Mouse (Mus musculus) limb, embryonic 13.5 days (tissue): ENCODE results near the gene Gm12216. TPM values are rescaled to one million over a fixed set of nuclear protein-coding genes. Genes with fewer than 3 reads are reported as not detected.
A peak's percentile ranks its signal among the peaks of the same experiment; 100 is the strongest.
"Not testable (repeated sequence)": the region's sequence is repeated elsewhere in the genome, so short reads cannot be mapped to it uniquely, and the experiment has no call there.

Source experiments
- ATAC-seq: fragments of 200-750 bp; cut with Nextera tagmentation; 2 replicates; pipeline ENCODE4 v1.8.0; 2017; ENCODE audit warnings: low read depth, moderate number of reproducible peaks, moderate TSS enrichment; ENCODE audit not compliant: low FRiP score
- H3K27ac ChIP-seq: fragments of 300-500 bp; sonication (generic); 2 replicates; pipeline ENCODE4 v1.5.1; 2015; ENCODE audit warnings: inconsistent platforms, mild to moderate bottlenecking, moderate library complexity
- H3K27me3 ChIP-seq: fragments of 300-500 bp; sonication (generic); 2 replicates; pipeline ENCODE4 v1.6.1; 2015; ENCODE audit warnings: mild to moderate bottlenecking, inconsistent platforms
- H3K36me3 ChIP-seq: fragments of 300-500 bp; sonication (generic); 2 replicates; pipeline ENCODE4 v1.6.1; 2015; ENCODE audit warnings: inconsistent platforms, mild to moderate bottlenecking, moderate library complexity
- H3K4me1 ChIP-seq: fragments of 300-500 bp; sonication (generic); 2 replicates; pipeline ENCODE4 v1.6.1; 2015; ENCODE audit warnings: inconsistent platforms
- H3K4me2 ChIP-seq: fragments of 300-500 bp; sonication (generic); replicated peaks from 2 replicates; pipeline ENCODE4 v1.6.1; 2015; ENCODE audit warnings: inconsistent platforms, mild to moderate bottlenecking, moderate library complexity
- H3K4me3 ChIP-seq: fragments of 300-500 bp; sonication (generic); 2 replicates; pipeline ENCODE4 v1.5.1; 2015; ENCODE audit warnings: moderate library complexity, mild to moderate bottlenecking, inconsistent platforms
- H3K9ac ChIP-seq: fragments of 300-500 bp; sonication (generic); 2 replicates; pipeline ENCODE4 v1.6.1; 2015; ENCODE audit warnings: mild to moderate bottlenecking, inconsistent platforms
- H3K9me3 ChIP-seq: fragments of 300-500 bp; sonication (generic); 2 replicates; pipeline ENCODE4 v1.6.1; 2016; ENCODE audit warnings: inconsistent platforms
- WGBS: fragments of 180-500 bp; shearing (Covaris S2); methylation state at CpG from one replicate; pipeline ENCODE4 v1.1.7; 2015; 5-methylcytosine and 5-hydroxymethylcytosine counted together
- polyA plus RNA-seq: library from polyadenylated mRNA; unstranded; fragments of >200 nt; fragmentation: Nextera tagmentation; extraction: Ambion mirVana; gene quantifications from 2 replicates; pipeline ENCODE4 v1.2.1, GENCODE M21; 2015

The Gm12216 gene
- 0.56 TPM in 1 of 2 replicates, not detected in the other for polyA plus RNA-seq

DNA sequence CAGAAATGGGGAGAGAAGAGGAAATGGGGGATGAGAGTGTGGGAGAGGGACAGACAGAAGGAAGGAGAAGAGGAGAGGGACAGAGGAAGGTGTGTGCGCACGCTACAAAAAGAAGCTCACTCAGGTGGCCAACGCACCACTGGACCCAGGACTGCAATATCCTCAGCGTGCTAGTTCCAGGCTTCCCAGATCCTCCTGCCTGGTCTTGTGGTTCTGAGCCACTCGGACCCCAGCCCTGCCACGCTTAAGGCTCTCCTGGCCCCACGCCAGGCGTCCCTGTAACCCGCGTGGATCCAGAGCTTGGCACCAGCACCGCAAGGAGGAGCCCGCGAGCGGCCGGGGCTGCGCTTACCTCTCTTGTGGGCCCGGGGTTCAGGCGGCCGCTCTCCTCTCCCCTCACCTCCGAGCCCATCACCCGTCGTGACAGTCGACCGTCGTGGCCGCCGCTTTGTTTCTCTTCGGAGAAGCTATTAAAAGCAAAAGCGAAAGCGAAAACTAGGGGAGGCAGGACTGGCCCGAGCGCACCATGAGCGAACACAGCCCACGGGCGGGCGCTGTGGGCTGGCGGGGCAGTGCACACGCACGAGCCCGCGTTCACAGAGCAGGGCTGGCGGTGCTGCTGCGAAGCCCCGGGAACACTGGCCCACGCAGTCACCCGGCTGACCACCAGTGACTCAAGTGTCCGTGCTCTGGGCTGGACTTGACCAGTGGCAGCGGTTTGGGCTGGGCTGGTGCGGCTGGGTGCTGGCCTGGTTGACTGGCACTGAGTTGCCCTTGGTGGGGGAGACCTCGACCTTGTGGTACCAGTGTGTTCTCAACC lies at the start of gene Gm12216:
Gene Gm12216, minus strand, starts transcription at position 496 of the 820 bp plus-strand sequence.
- H3K4me2 ChIP-seq, result peak within 1 kb of the TSS; percentile 71
- not testable (repeated sequence) for H3K4me1 ChIP-seq, H3K36me3 ChIP-seq, H3K27ac ChIP-seq, H3K27me3 ChIP-seq, H3K9me3 ChIP-seq
- peak within 1 kb of the TSS; percentile 58 for H3K4me3 ChIP-seq
- WGBS, result 11% methylated on average over 46 of the region's 50 CpGs
- ATAC-seq, result peak; percentile 48; the same call in 1 of the 2 replicates
- H3K9ac ChIP-seq, result peak within 1 kb of the TSS; percentile 69

DNA sequence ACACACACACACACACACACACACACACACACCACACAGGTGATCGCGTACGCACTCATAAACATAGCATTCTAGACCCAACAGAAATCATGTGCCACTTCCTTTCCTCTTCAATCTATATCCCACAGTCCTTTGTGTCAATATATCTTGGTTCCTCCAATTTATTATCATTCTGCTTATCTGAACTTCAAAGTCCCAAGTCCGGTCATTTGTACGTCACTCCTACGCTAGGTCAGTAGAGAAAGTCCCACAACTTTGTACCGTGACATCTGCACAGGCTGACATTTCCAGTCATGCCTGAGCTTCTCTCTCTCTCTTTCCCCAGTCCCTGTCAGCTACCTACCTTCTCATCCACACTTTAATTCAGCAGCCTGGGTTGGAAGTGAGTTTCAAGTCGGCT lies 49.6 kb upstream of the Gm12216 start:
- H3K9ac ChIP-seq, result no peak overlapping the region
- 90% methylated on average over 8 of the region's 8 CpGs for WGBS
- no peak for ATAC-seq
- no peaks in the 10 kb centered on the region for H3K36me3 ChIP-seq
- H3K27ac ChIP-seq, result no peak overlapping the region
- no peaks in the 10 kb centered on the region for H3K9me3 ChIP-seq
- H3K4me3 ChIP-seq, result no peak overlapping the region
- H3K4me1 ChIP-seq, result no peaks in the 10 kb centered on the region
- H3K27me3 ChIP-seq, result no peaks in the 10 kb centered on the region
- H3K4me2 ChIP-seq, result no peak overlapping the region

DNA sequence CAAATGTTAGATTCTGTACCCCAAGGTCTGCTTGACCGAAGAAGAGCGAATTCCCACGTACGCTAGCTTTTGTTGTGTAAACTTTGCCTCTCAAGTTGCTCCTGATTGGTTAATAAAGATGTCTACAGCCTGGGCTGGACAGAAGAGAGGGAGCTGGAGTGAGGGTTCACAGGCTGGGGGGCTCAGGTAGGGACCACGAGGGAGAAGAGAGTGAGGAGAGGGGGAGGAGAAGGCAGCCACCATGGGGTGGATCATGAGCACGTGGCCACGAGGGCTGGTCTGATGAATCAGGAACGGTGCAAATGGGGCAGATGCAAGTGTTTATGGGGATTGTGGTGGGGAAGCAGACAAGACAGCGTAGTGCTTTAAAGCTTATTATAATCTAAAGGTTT lies 45.5 kb upstream of the Gm12216 start:
- no peaks in the 10 kb centered on the region for H3K9me3 ChIP-seq
- no peaks in the 10 kb centered on the region for H3K36me3 ChIP-seq
- H3K4me1 ChIP-seq, result no peaks in the 10 kb centered on the region
- no peak overlapping the region for H3K27ac ChIP-seq
- no peak overlapping the region for H3K9ac ChIP-seq
- ATAC-seq, result no peak
- 73% methylated on average over 9 of the region's 9 CpGs for WGBS
- H3K4me3 ChIP-seq, result no peak overlapping the region
- H3K27me3 ChIP-seq, result no peaks in the 10 kb centered on the region
- no peak overlapping the region for H3K4me2 ChIP-seq

GRCm38 (mm10) chr11:53903781-53904533 lies 44.9 kb upstream of the Gm12216 start:
- WGBS, result 42% methylated on average over 16 of the region's 16 CpGs
- Histone ChIP-seq H3K4me2 (no peak overlapping the region), H3K27ac (no peak overlapping the region), H3K36me3 (no peaks in the 10 kb centered on the region), H3K4me3 (no peak overlapping the region), H3K4me1 (no peaks in the 10 kb centered on the region), H3K27me3 (no peaks in the 10 kb centered on the region), H3K9ac (no peak overlapping the region), H3K9me3 (no peaks in the 10 kb centered on the region)
- ATAC-seq, result no peak

GRCm38 (mm10) chr11:53902741-53903140 lies 43.7 kb upstream of the Gm12216 start:
- H3K27ac ChIP-seq, result no peak overlapping the region
- no peak overlapping the region for H3K4me2 ChIP-seq
- no peaks in the 10 kb centered on the region for H3K4me1 ChIP-seq
- no peaks in the 10 kb centered on the region for H3K27me3 ChIP-seq
- H3K4me3 ChIP-seq, result no peak overlapping the region
- no peaks in the 10 kb centered on the region for H3K9me3 ChIP-seq
- 93% methylated on average over 14 of the region's 14 CpGs for WGBS
- no peaks in the 10 kb centered on the region for H3K36me3 ChIP-seq
- no peak for ATAC-seq
- no peak overlapping the region for H3K9ac ChIP-seq

DNA sequence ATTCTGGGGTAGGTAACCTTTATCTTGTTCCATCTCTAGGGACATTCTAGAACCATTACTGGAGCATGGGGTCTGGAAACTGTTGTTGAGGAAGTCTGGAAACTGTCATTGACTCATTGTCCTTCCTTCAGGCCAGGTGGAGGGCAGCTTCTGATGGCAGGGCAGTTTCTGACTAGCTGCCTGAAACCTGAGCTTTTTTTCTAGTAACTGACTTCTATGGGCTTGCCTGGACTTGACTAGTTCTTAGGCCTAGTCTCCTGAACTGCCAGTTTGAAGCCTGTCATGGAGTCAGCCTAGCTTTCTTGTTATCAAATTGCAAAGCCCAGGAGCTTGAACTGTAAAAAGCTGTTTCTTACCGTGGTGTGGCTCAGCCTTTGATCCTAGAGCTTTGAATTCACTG lies 41.9 kb upstream of the Gm12216 start:
- no peaks in the 10 kb centered on the region for H3K9me3 ChIP-seq
- 21% methylated on average over 1 of the region's 1 CpGs for WGBS
- no peaks in the 10 kb centered on the region for H3K36me3 ChIP-seq
- no peak overlapping the region for H3K9ac ChIP-seq
- no peaks in the 10 kb centered on the region for H3K27me3 ChIP-seq
- H3K4me2 ChIP-seq, result no peak overlapping the region
- no peak overlapping the region for H3K4me3 ChIP-seq
- H3K27ac ChIP-seq, result no peak overlapping the region
- H3K4me1 ChIP-seq, result no peaks in the 10 kb centered on the region
- no peak for ATAC-seq

GRCm38 (mm10) chr11:53899981-53900380 lies 40.9 kb upstream of the Gm12216 start:
- ATAC-seq, result no peak
- H3K27me3 ChIP-seq, result no peaks in the 10 kb centered on the region
- 82% methylated on average over 6 of the region's 6 CpGs for WGBS

GRCm38 (mm10) chr11:53899004-53899403 lies 39.9 kb upstream of the Gm12216 start:
- Histone ChIP-seq H3K4me3 (no peak overlapping the region), H3K27me3 (no peaks in the 10 kb centered on the region), H3K4me1 (no peaks in the 10 kb centered on the region), H3K9me3 (no peaks in the 10 kb centered on the region), H3K36me3 (no peaks in the 10 kb centered on the region), H3K27ac (no peak overlapping the region), H3K4me2 (no peak overlapping the region), H3K9ac (no peak overlapping the region)
- no peak for ATAC-seq
- 48% methylated on average over 3 of the region's 3 CpGs for WGBS

More at GRCm38 (mm10) chr11:53899981-53900380, 40.9 kb upstream of the Gm12216 start:
- Histone ChIP-seq H3K4me1 (no peaks in the 10 kb centered on the region), H3K4me2 (no peak overlapping the region), H3K36me3 (no peaks in the 10 kb centered on the region), H3K9me3 (no peaks in the 10 kb centered on the region), H3K27ac (no peak overlapping the region), H3K9ac (no peak overlapping the region), H3K4me3 (no peak overlapping the region)

DNA sequence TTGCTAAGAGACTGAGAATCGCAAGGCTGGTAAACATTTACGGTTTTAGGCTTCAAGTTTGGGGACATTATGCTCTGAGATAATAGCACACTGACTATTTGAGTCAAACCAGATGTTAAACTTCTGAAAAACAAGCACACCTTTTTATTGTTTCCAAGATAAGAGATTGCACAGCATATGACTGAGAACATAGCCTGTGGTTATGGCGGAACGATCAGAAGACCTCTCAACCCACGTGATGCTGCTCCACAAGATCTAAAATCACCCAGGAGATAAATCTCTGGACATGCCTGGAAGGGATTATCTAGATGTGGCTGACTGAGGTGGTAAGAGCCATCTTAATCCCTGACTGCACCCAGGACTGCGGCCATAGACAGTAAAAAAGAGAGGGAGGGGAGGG lies 37.9 kb upstream of the Gm12216 start:
- 32% methylated on average over 6 of the region's 6 CpGs for WGBS
- H3K4me3 ChIP-seq, result no peak overlapping the region
- no peaks in the 10 kb centered on the region for H3K27me3 ChIP-seq
- no peaks in the 10 kb centered on the region for H3K36me3 ChIP-seq
- no peak overlapping the region; the same call in 1 of the 2 replicates for H3K27ac ChIP-seq
- 0 out of 2 replicates have a peak, but pooled peaks have one; percentile 32 for ATAC-seq
- H3K9ac ChIP-seq, result no peak overlapping the region
- H3K9me3 ChIP-seq, result no peaks in the 10 kb centered on the region
- no peaks in the 10 kb centered on the region for H3K4me1 ChIP-seq
- no peak overlapping the region for H3K4me2 ChIP-seq

DNA sequence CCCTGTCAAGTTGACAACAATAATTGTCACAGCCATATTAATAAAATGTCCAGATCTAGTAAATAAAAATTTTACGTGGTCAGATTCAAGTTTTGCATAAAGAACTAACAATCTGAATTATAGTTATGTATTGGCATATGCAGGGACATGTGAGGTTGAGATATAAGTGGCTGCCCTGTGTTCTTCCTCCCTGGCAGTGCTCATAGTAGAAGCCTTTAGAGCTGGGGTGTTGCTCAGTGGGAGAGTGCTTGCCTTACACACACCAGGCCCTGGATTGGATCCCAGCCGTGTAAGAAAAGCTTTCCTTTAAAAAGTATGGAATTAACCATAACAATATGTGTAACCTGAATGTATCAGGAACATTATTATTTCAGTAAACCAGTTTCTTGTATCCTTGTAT lies 34.4 kb upstream of the Gm12216 start:
- Histone ChIP-seq H3K4me1 (peaks cover 20% of the 10 kb centered on the region), H3K27me3 (no peaks in the 10 kb centered on the region), H3K9me3 (no peaks in the 10 kb centered on the region), H3K4me3 (no peak overlapping the region), H3K4me2 (no peak overlapping the region), H3K36me3 (no peaks in the 10 kb centered on the region), H3K9ac (no peak overlapping the region), H3K27ac (no peak overlapping the region)
- WGBS, result 69% methylated on average over 2 of the region's 2 CpGs
- no peak for ATAC-seq

GRCm38 (mm10) chr11:53892716-53893416 lies 33.8 kb upstream of the Gm12216 start:
- Histone ChIP-seq H3K4me1 (peaks cover 25% of the 10 kb centered on the region), H3K27me3 (no peaks in the 10 kb centered on the region), H3K4me2 (no peak overlapping the region), H3K27ac (no peak overlapping the region), H3K9me3 (no peaks in the 10 kb centered on the region), H3K4me3 (no peak overlapping the region), H3K9ac (no peak overlapping the region), H3K36me3 (no peaks in the 10 kb centered on the region)
- WGBS, result 52% methylated on average over 9 of the region's 9 CpGs
- ATAC-seq, result no peak
